Mouse (Mus musculus): ENCODE measurements at regions not wholly inside any gene's neighbourhood (a gene's known extent, or its start where the extent isn't known, plus 50 kb on each side); places are given as distances from the start of the nearest gene placed in this dataset.

GRCm38 (mm10) chr3:102657116-102657515 is 77.2 kb upstream of the Tspan2 start:
- H3K4me3 ChIP-seq (replicated peaks; ENCODE audit: low read length): no peak overlapping the region
- no peaks in the 10 kb centered on the region for H3K9me3 ChIP-seq (replicated peaks; ENCODE audit: control insufficient read depth, low read length)
- ATAC-seq (ENCODE audit: insufficient read depth, low FRiP score): no peak
- no peak overlapping the region for H3K27ac ChIP-seq (ENCODE audit: low read length)
- H3K4me1 ChIP-seq (ENCODE audit: control insufficient read depth, insufficient read depth, low read length): no peaks in the 10 kb centered on the region
- H3K36me3 ChIP-seq (ENCODE audit: control insufficient read depth, insufficient read depth, low read length): no peaks in the 10 kb centered on the region
- WGBS: 48% methylated on average over 7 of the region's 7 CpGs
- no peak overlapping the region for H3K4me2 ChIP-seq (ENCODE audit: low read depth, low read length)
- H3K27me3 ChIP-seq (ENCODE audit: control insufficient read depth, insufficient read depth, low read length): no peaks in the 10 kb centered on the region
- H3K9ac ChIP-seq (ENCODE audit: low read length): no peak overlapping the region

GRCm38 (mm10) chr3:102657531-102658060 is 76.7 kb upstream of the Tspan2 start:
- Histone ChIP-seq H3K4me3 (replicated peaks; ENCODE audit: low read length) (no peak overlapping the region), H3K4me2 (ENCODE audit: low read depth, low read length) (no peak overlapping the region), H3K36me3 (ENCODE audit: control insufficient read depth, insufficient read depth, low read length) (no peaks in the 10 kb centered on the region), H3K27me3 (ENCODE audit: control insufficient read depth, insufficient read depth, low read length) (no peaks in the 10 kb centered on the region), H3K9ac (ENCODE audit: low read length) (no peak overlapping the region), H3K9me3 (replicated peaks; ENCODE audit: control insufficient read depth, low read length) (no peaks in the 10 kb centered on the region), H3K27ac (ENCODE audit: low read length) (no peak overlapping the region), H3K4me1 (ENCODE audit: control insufficient read depth, insufficient read depth, low read length) (no peaks in the 10 kb centered on the region)
- 75% methylated on average over 7 of the region's 7 CpGs for WGBS
- no peak for ATAC-seq (ENCODE audit: insufficient read depth, low FRiP score)

DNA sequence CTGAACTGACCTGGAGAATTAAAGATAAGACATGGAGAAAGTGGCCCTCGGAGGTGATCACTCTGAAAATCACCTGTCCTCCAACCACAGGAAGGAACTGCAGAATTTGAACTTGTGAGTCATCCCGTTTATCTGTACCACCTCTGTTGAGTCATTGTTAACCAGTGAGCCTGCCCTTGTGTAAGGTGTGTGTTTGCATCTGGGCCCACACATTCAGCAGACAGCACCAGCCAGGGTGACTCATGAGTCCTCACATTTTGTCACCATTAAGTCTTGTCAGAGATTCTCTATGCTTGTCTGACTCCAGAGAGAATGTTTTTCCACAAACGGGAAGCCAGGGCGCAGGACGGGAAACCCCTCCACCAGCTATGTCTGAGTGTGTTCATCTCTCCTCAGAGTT is 75.0 kb upstream of the Tspan2 start:
- no peak for ATAC-seq (ENCODE audit: insufficient read depth, low FRiP score)
- no peaks in the 10 kb centered on the region for H3K27me3 ChIP-seq (ENCODE audit: control insufficient read depth, insufficient read depth, low read length)
- H3K9ac ChIP-seq (ENCODE audit: low read length): no peak overlapping the region
- no peaks in the 10 kb centered on the region for H3K4me1 ChIP-seq (ENCODE audit: control insufficient read depth, insufficient read depth, low read length)
- WGBS: 77% methylated on average over 5 of the region's 5 CpGs
- no peaks in the 10 kb centered on the region for H3K36me3 ChIP-seq (ENCODE audit: control insufficient read depth, insufficient read depth, low read length)
- no peaks in the 10 kb centered on the region for H3K9me3 ChIP-seq (replicated peaks; ENCODE audit: control insufficient read depth, low read length)
- H3K27ac ChIP-seq (ENCODE audit: low read length): no peak overlapping the region
- H3K4me2 ChIP-seq (ENCODE audit: low read depth, low read length): no peak overlapping the region
- no peak overlapping the region for H3K4me3 ChIP-seq (replicated peaks; ENCODE audit: low read length)

DNA sequence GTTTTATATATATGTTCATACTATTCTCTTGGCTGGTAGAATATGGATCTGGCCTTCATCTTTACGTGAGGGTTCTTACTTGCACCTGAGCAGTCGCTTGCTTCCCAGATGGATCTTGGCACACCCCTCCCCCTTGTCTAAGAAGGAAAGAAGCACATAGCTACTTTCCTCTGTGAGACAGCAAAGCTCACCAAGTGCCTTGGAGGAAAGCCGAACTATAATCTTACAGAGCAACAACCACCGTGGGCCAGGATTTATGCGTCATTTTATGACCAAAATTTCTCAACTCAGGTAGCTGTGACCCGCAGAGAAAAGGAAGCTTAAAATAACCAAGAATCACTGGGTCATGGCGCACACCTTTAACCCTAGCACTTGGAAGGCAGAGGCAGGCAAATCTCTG is 73.0 kb upstream of the Tspan2 start:
- WGBS: 91% methylated on average over 7 of the region's 7 CpGs
- H3K9ac ChIP-seq (ENCODE audit: low read length): no peak overlapping the region
- H3K4me2 ChIP-seq (ENCODE audit: low read depth, low read length): no peak overlapping the region
- no peak overlapping the region for H3K27ac ChIP-seq (ENCODE audit: low read length)
- no peaks in the 10 kb centered on the region for H3K27me3 ChIP-seq (ENCODE audit: control insufficient read depth, insufficient read depth, low read length)
- no peaks in the 10 kb centered on the region for H3K36me3 ChIP-seq (ENCODE audit: control insufficient read depth, insufficient read depth, low read length)
- H3K4me3 ChIP-seq (replicated peaks; ENCODE audit: low read length): no peak overlapping the region
- no peaks in the 10 kb centered on the region for H3K9me3 ChIP-seq (replicated peaks; ENCODE audit: control insufficient read depth, low read length)
- H3K4me1 ChIP-seq (ENCODE audit: control insufficient read depth, insufficient read depth, low read length): no peaks in the 10 kb centered on the region
- ATAC-seq (ENCODE audit: insufficient read depth, low FRiP score): no peak

DNA sequence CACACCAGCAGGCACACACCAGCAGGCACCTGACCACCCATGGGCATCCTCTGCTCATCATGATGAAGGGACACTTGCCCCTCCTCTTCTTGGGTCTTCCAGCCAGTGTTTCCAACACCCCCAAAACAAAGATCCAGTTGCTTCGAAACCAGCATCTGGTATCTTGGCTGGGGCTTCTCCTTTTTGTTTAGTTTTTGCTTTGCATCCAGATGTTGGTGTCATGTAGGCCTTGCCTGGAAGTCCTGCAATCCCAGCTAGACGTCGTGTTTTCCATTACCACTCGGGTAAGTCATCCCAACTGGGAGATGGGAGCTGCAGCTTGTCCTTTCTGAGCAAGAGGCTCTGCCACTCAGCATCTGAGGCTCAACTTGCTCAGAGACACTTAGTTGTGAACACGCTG is 70.6 kb upstream of the Tspan2 start:
- 0 out of 2 replicates have a peak, but pooled peaks have one; percentile 44 for ATAC-seq (ENCODE audit: insufficient read depth, low FRiP score)
- Histone ChIP-seq H3K4me1 (ENCODE audit: control insufficient read depth, insufficient read depth, low read length) (no peaks in the 10 kb centered on the region), H3K9me3 (replicated peaks; ENCODE audit: control insufficient read depth, low read length) (no peaks in the 10 kb centered on the region), H3K27ac (ENCODE audit: low read length) (peak overlapping the region; percentile 35; the same call in 1 of the 2 replicates), H3K4me3 (replicated peaks; ENCODE audit: low read length) (no peak overlapping the region), H3K9ac (ENCODE audit: low read length) (no peak overlapping the region), H3K27me3 (ENCODE audit: control insufficient read depth, insufficient read depth, low read length) (no peaks in the 10 kb centered on the region), H3K36me3 (ENCODE audit: control insufficient read depth, insufficient read depth, low read length) (no peaks in the 10 kb centered on the region), H3K4me2 (ENCODE audit: low read depth, low read length) (no peak overlapping the region)
- WGBS: 66% methylated on average over 5 of the region's 5 CpGs

- WGBS: 70% methylated on average over 6 of the region's 6 CpGs
- H3K4me3 ChIP-seq (replicated peaks; ENCODE audit: low read length): no peak overlapping the region
- H3K9me3 ChIP-seq (replicated peaks; ENCODE audit: control insufficient read depth, low read length): no peaks in the 10 kb centered on the region
- H3K27me3 ChIP-seq (ENCODE audit: control insufficient read depth, insufficient read depth, low read length): no peaks in the 10 kb centered on the region
- no peaks in the 10 kb centered on the region for H3K36me3 ChIP-seq (ENCODE audit: control insufficient read depth, insufficient read depth, low read length)
- no peak overlapping the region for H3K9ac ChIP-seq (ENCODE audit: low read length)
- H3K4me2 ChIP-seq (ENCODE audit: low read depth, low read length): no peak overlapping the region
- H3K27ac ChIP-seq (ENCODE audit: low read length): no peak overlapping the region
- ATAC-seq (ENCODE audit: insufficient read depth, low FRiP score): no peak
- no peaks in the 10 kb centered on the region for H3K4me1 ChIP-seq (ENCODE audit: control insufficient read depth, insufficient read depth, low read length)
Observed at GRCm38 (mm10) chr3:102664665-102665190, 69.6 kb upstream of the Tspan2 start.

DNA sequence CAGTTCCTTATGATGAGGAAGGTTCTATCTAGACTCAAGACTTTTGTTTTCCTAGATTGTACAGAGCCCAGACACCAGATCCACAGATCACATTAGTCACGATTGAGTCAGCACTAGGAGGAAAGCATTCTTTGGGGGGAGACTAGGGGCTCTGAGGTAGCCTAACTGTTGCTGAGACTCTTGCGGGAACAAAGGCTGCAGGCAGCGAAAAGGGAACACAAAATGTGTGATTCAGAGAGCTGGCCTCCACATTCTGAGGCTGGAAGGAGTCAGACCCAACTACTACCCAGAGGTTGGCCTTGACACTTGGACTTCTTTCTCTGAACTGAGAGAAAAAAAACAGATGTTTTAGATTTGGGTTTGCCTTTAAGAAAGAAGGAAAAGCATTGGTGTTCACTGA is 66.5 kb upstream of the Tspan2 start:
- no peak overlapping the region for H3K9ac ChIP-seq (ENCODE audit: low read length)
- no peaks in the 10 kb centered on the region for H3K36me3 ChIP-seq (ENCODE audit: control insufficient read depth, insufficient read depth, low read length)
- H3K4me1 ChIP-seq (ENCODE audit: control insufficient read depth, insufficient read depth, low read length): no peaks in the 10 kb centered on the region
- no peak overlapping the region for H3K27ac ChIP-seq (ENCODE audit: low read length)
- no peaks in the 10 kb centered on the region for H3K27me3 ChIP-seq (ENCODE audit: control insufficient read depth, insufficient read depth, low read length)
- no peaks in the 10 kb centered on the region for H3K9me3 ChIP-seq (replicated peaks; ENCODE audit: control insufficient read depth, low read length)
- H3K4me2 ChIP-seq (ENCODE audit: low read depth, low read length): no peak overlapping the region
- H3K4me3 ChIP-seq (replicated peaks; ENCODE audit: low read length): no peak overlapping the region
- no peak for ATAC-seq (ENCODE audit: insufficient read depth, low FRiP score)
- WGBS: 72% methylated on average over 3 of the region's 3 CpGs

DNA sequence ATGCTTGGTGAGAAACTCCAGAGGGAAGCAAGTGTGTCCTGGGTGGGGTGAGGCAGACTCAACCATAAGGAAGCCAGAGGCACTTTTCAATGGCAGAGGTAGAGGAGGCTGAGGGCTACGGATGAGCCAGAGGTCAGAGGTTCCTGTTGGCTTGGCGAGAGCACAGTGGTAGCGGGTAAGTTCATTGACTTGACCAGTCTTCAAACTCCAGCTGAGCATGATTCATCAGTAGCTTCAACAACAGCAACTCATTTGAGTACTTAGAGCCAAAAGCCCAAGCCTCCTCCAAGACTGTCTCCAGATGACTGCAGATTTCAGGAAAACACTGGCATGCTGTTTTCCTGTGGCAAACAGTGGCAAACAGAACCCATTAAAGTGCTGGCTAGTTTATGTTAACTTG is 65.8 kb upstream of the Tspan2 start:
- 86% methylated on average over 3 of the region's 3 CpGs for WGBS
- Histone ChIP-seq H3K27me3 (ENCODE audit: control insufficient read depth, insufficient read depth, low read length) (no peaks in the 10 kb centered on the region), H3K4me3 (replicated peaks; ENCODE audit: low read length) (no peak overlapping the region), H3K27ac (ENCODE audit: low read length) (no peak overlapping the region), H3K4me2 (ENCODE audit: low read depth, low read length) (no peak overlapping the region), H3K4me1 (ENCODE audit: control insufficient read depth, insufficient read depth, low read length) (no peaks in the 10 kb centered on the region), H3K9me3 (replicated peaks; ENCODE audit: control insufficient read depth, low read length) (no peaks in the 10 kb centered on the region), H3K36me3 (ENCODE audit: control insufficient read depth, insufficient read depth, low read length) (no peaks in the 10 kb centered on the region), H3K9ac (ENCODE audit: low read length) (no peak overlapping the region)
- ATAC-seq (ENCODE audit: insufficient read depth, low FRiP score): no peak

DNA sequence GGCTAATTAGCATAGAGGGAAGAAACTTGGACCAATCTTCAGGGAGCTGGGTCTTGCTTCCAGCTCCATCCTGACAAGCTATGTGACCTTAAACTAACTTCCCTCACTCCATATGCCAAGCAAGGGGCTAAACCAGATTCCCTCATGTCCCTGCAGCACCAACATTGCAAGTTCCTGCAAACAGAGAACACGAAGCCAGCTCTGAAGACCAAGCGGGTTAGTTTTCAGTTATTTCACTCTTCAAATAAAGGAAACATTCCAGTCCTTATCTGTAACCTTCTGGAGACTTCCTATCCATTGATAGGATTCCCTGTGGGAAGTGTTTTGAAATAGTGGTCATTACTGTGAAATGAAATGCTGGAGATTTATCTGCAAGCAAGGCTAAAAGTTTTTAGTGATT is 64.4 kb upstream of the Tspan2 start:
- WGBS: 63% methylated on average over 2 of the region's 2 CpGs
- H3K9me3 ChIP-seq (replicated peaks; ENCODE audit: control insufficient read depth, low read length): no peaks in the 10 kb centered on the region
- no peaks in the 10 kb centered on the region for H3K27me3 ChIP-seq (ENCODE audit: control insufficient read depth, insufficient read depth, low read length)
- ATAC-seq (ENCODE audit: insufficient read depth, low FRiP score): no peak
- H3K27ac ChIP-seq (ENCODE audit: low read length): no peak overlapping the region
- H3K36me3 ChIP-seq (ENCODE audit: control insufficient read depth, insufficient read depth, low read length): no peaks in the 10 kb centered on the region
- H3K4me2 ChIP-seq (ENCODE audit: low read depth, low read length): no peak overlapping the region
- H3K4me1 ChIP-seq (ENCODE audit: control insufficient read depth, insufficient read depth, low read length): no peaks in the 10 kb centered on the region
- H3K9ac ChIP-seq (ENCODE audit: low read length): no peak overlapping the region
- no peak overlapping the region for H3K4me3 ChIP-seq (replicated peaks; ENCODE audit: low read length)

GRCm38 (mm10) chr3:102670557-102670956 is 63.8 kb upstream of the Tspan2 start:
- WGBS: 69% methylated on average over 5 of the region's 5 CpGs
- no peak for ATAC-seq (ENCODE audit: insufficient read depth, low FRiP score)
- Histone ChIP-seq H3K4me1 (ENCODE audit: control insufficient read depth, insufficient read depth, low read length) (no peaks in the 10 kb centered on the region), H3K27ac (ENCODE audit: low read length) (no peak overlapping the region), H3K27me3 (ENCODE audit: control insufficient read depth, insufficient read depth, low read length) (no peaks in the 10 kb centered on the region), H3K9ac (ENCODE audit: low read length) (no peak overlapping the region), H3K4me3 (replicated peaks; ENCODE audit: low read length) (no peak overlapping the region), H3K36me3 (ENCODE audit: control insufficient read depth, insufficient read depth, low read length) (no peaks in the 10 kb centered on the region), H3K4me2 (ENCODE audit: low read depth, low read length) (no peak overlapping the region), H3K9me3 (replicated peaks; ENCODE audit: control insufficient read depth, low read length) (no peaks in the 10 kb centered on the region)
